Mouse (Mus musculus) adrenal gland (tissue): ENCODE data around the gene Lgalsl.

Experiments
- intact Hi-C: fragments of 180-260 bp; cut with DNase I; formaldehyde crosslinking; loops from one replicate; pipeline ENCODE4 v1.15.1; 2025

The Lgalsl gene

DNA sequence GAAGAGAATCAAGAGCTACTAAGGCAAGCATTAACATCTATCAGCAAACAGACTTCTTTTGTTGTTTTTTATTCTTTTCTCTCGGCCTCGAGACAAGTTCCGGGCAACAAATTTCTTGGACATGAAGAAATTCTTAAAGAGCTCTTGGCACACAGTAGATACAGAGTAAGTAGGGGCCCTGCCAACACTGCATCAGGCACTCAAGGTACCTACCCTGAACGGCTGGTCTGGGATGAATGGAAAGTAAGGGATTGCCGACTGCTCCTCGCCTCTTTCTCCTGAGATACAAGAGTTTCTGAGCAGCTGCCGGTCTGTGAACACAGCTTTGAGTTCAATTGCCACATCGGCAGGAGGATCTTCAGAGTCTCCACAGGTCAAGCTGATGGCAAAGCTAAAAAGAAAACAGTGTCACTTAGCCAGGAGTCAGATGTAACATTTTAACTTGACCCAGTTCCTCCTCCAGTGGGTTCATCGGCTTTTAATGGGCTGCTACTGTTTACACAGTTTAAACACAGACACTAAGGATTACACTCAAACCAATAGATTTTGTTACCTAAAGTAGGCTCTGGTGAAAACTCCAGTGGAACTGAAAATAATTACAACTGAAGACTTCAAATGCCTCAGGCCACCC, 1.7 kb downstream of the Lgalsl start:
- intact Hi-C loops: no loop called here

DNA sequence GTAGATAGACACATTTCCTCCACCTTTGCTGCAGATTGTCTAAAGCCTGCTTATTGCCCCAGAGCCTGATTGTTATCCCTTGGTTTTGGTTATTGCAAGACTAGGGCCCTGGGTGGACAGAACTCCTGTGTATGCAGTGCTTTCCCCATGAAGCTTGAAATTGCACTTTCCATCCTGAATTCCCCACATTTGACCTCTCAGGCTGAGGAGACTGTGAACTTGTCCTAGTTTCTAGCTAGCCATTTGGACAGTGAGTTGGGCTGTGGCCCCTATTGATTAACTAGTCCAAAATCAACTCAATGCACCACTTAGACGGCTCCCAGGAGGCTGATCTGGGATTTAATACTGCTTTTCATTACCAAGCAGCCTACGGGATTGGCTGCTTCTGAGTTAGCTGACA, 6.9 kb downstream of the Lgalsl start:
- intact Hi-C loops: no loop called here

DNA sequence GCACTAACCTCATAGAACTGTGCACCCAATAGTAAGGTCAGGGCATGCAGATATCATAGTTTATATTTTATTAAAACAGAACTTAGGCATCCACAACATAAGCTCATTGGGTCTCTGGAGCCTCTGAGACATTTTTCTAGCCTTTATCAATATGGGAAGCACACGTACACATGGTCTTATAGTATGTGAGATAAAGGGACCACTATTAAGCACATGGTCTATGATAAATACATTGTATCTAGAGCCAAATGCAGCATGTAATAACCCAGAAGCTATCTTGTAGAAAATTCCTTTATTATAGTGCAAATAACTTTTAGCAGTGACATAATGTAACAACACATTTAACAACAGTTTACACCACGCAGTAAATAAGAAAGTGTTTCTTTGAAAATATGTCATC, 7.6 kb downstream of the Lgalsl start:
- intact Hi-C loops: no loop called here

DNA sequence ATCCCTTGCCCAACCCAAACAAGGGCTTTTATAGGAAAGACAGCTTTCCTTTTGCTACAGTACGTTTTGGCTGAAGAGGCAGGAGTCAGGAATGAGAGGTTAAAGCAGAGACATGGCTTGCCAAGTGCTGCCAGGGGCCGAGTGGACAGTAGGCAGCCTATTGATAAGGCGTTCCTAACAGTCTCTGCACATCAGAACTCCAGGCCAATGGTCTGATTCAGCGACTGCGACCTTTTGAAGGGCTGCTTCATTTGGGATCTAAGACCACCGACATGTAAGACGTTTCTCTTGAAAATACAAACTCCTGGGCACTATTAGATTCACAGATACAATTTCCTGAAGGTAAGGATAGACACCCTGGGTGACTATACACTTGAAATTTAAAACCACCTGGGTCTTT, 9.5 kb downstream of the Lgalsl start:
- intact Hi-C loops: no loop called here

DNA sequence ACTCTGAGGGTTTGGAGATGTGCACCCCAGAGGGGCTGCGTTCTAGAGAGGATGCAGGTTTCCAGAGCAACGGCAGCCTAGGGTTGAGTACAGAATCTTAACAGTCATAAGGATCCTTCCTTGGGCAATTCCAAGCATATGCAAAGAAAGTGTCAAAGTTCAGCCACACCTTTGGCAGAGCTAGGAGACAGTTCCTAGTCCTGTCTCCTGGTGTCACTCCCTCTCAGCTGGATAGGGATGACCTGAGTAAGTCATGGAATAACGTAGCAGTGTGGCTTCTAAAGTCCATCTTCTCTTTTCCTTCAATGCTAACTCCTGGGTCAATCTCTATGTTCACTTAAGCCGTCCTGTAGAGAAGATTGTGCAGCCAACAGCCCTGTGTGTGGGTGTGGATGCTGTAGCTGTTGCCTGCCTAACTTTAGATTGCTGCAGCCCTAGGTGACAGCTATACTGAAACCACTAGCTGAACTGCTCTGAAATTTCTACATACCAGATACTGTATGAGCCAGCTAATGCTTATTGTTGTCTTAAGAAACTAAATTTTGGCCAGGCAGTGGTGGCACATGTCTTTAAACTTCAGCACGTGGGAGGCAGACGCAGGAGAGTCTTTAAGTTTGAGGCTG, 16.8 kb downstream of the Lgalsl start:
- intact Hi-C loops: no loop called here

DNA sequence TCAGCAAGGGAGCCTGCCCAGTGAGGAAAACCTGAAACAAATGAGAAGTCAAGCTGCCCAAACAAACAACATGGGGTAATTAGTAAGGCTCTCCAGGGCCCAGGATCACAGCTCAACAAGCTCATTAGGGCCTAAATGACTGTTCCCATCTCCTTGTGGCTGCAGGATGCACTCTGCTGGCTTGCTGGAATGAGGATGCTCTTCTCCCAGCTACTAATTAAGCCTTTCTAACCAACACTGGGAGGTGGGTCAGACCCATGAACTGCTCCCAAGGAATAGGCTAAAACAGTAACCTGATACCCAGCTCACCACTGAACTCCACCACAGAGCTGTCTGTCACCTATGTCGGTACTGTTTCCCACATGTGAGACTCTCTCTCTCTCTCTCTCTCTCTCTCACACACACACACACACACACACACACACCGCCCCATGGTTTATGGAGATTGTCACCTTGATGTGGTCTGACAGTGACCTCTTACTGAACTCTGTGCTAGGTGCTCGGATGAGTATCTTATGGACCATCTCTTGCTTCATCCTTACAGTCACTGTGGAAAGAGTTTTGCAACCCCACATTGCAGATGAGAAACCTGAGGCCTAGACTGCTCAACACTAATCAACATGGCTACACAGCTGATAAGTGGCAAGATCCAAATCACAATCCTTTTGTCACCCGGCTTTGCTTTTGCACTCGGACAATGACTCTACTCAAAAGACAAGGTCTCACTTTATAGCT, 18.5 kb downstream of the Lgalsl start:
- intact Hi-C loops: no loop called here

DNA sequence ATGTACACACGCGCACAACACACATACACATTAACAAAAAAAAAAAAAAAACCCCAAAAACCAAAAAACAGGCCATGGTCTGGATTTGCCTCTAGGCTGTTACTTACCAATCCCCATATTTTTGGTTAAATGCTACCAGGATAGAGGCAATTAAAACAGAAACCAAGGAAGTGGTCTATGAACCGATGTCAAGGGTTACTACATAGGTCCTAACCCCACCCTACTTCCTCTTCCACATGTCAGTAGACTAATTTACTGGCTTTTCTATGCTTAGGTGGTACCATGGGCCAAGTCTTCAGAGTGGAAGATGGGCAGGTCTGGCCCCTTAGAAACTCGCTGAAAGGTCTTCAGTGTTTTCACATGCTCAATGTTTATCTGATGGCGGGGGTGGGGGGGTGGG, 24.2 kb downstream of the Lgalsl start:
- intact Hi-C loops: no loop called here

DNA sequence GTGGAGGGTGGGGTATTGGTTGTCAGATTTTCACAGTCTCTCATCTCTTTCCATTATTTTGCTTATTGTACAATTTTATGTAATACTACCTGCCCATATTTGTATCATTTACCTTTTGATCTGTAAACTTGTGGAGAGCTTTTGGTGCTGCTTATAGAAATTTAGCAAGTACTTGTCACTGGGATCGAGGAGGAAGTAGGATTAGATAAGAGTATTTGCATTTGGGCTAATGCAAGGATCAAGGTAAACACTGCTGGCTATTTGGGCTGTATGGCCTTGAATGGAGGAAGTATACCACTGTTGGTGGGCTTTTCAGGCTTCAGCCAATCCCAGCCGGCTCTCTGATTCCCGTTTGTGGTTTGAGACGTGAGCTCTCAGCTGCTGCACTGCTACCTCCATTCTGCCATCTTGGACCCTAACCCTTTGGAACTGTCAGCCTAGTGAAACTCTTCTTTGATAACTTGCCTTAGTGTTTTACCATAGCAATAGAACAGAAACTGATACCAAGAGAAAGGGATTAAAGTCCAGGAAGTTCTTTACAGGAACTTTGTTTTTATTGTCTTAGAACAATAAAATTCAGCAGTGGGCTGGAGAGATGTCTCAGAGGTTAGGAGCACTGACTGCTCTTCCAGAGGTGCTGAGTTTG, 25.1 kb downstream of the Lgalsl start:
- intact Hi-C loops: no loop called here

DNA sequence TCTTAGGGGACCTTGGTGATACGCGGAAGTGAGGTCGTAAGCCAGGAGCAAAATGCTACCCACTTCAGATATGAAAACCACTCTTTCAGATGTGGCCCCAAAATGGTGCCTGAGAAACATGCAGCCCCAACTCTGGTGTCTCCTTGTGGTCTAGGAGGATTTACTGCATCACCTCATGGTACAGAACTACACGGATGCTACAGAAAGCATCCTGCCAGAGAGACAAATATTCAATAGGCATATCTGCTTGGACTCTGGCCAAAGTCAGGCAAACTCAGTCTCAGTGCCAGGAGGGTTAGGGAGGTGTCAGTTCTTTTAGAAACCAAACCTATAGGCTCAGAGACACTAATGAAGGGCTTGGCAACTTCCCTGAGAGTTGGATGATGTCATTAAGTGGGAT, 26.4 kb downstream of the Lgalsl start:
- intact Hi-C loops: no loop called here

DNA sequence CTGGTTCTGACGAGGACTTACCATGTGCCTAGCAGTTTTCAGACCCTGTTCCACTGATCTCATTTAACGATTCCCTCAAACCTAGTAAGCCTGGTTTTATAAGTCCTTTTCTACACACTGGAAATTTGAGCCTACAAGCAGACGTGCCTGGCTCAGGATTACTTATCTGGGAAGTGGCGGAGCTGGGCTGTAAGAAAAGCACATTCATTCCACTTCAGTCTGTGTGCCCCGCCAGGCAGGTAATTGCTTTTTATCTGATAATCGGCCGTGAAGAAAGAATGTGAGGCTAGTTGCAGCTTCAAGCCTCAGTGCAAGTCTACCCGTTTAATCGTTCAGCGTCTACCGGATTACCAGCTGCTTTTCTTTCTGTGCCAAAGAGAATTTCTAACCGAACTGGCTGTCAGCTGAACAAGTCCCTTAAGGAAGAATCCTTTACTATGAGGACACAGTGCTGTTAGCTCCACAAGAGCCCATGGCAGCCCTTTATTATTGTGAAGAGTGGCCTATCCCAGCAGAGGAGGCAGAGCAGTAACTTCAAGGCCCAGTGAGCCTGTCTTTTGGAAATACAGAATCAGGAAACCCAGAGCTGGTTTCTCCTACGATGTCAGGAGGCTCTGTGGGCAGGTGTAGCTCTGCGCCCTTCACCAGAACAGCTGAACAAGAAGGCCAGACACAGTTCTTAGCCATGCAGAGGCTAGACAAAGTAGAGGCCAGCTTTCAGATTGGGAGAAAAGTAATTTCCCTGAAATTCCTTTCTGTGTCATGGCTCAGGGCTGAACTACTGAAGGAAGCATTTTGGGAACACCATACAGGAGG, 30.4 kb downstream of the Lgalsl start:
- intact Hi-C loops: no loop called here

DNA sequence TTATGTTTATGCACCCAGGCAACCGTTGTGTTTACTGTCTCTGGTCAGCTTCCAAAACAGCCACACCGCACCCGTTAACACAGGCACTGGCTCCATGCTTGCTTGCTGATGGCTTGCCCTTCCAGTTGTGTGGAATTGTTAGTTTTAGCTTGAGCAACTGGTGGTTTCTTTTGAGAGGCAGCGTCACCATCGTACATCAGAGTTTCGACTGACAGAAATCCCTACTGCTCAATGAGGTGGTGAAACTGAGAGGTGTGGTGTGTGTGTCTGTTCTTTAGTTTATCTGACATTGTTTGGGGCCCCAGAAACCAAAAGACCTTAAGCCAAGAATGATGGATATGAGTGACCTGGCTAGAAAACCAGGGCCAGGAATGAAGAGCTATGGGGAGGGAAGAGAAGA, 33.0 kb downstream of the Lgalsl start:
- intact Hi-C loops: no loop called here

DNA sequence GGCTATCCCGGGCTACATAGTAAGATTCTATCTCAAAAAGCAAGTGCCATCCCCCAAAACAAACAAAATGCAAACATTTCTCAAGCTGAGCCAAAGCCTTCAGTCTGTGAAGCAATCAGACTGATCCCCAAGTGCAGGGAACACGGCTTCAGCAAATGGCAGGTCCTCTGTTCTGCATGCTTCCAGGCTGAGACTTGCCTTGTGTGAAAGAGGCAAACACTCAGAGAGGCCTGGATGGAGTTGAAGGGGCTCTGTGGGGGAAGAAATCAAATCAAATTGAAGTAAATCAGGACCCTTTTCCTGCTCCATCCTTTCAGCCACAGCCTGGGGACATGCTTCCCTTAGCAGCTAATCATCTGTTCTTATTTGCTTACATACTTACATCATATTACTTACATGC, 35.4 kb downstream of the Lgalsl start:
- intact Hi-C loops: no loop called here

DNA sequence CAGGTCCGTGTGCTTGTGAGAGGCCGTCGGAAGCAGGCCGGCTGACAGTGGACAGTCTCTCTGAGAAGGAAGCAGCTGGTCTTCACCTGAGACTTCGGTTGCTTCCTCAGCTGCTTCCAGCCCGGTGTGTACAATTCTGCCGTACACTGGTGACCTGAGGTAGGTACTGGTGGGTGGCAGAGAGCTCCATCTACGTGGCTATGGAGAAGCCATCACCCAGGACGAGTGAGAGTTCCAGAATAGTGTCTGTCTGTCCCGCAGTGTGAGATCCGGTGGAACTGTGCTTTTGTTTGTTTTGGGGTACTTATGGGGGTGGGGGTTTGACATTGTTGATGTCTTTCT, 36.0 kb downstream of the Lgalsl start:
- intact Hi-C loops: loop anchor here (1.0 kb wide), 2 partner anchors 116 to 383 kb away; no protein-coding TSS in a partner anchor

DNA sequence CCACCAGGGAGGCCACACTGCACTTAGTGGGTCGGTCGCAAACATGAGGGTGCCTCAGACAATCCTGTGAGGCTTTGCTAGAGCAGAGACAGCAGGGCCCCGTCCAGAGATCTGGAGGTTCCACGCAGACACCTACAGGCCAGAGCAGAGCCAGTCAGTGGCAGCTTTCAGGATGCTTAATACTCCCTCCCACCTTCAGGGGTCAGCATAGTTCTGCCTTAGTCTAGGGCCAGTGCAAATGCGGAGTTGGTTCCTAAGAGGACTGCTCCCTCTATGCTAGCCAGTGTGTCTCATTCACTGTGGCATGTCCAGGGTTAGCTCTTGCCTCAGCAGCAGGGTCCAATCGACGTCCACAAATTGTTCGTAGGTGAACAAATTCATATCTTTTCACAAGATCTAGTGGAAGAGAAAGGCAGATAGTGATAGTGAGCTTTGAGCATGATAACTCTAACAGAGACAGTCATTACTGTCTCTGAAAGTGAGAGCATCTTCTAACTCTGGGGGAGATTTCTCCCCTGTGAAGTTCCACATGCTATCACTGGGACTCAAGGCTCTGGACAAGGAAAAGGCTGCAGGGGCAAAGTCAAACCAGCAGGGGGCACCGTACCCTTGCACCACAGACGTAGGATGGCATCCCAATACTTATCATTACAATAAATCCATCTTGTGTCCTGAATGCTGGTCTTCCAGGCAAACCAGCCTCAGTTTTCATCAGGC, 36.5 kb downstream of the Lgalsl start:
- intact Hi-C loops: loop anchor here (1.0 kb wide), 2 partner anchors 117 to 384 kb away; no protein-coding TSS in a partner anchor

DNA sequence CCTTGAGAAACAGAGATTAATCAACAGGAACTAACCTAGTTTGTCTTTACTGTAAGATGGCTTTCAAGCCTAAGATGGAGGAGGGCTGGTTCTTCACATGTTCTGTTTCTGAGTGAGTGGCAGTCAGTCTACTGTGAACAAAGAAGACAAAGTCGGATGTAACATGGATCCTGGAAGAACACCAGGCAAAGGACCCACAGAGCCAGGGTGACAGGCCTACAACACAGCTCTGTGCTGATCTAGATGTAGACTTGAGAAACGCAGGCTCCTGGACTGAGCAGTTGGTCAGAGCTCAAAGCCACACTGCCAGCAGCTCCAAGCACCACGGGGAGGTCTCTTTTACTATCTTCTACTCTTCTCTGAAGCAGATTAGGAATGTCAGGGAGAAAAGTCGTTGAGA, 37.2 kb downstream of the Lgalsl start:
- intact Hi-C loops: loop anchor here (1.0 kb wide), 2 partner anchors 118 to 385 kb away; no protein-coding TSS in a partner anchor

DNA sequence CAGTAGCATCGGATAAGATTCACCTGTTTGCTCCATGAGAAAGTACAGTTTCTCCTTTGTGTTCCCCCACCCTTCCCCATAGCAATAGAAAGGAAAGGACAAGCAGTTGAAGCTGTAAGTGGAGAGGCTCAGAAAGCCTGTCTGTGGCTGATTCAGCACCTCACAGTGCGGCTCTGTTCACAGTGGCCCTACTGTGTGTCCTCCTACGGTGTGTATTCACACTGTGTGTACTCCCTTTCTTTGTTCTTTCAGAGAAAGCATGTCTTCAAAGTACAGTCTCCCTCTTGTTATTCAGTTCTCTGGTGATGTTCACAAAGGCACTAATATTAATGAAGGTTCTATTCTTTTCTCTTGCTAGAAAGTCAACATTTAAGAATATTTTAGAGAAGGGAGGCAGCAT, 38.2 kb downstream of the Lgalsl start:
- intact Hi-C loops: no loop called here

DNA sequence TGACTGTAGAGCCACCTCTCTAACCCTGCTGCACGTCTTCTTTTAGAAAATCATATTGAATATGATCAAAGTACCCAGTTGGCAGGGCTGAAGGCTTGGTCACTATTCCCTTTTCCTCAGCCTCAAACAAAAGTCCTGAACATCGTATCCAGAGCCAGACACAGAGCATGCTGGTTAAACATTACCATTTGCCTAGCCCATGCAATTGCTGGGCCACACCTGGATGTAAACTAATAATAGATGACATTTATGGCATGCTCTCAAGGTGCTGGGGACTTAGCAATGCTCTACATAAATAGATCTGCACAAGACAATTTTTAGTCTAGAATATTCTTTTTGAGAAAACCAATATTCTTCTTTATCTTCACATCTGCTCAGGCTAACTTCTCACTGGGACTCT, 39.5 kb downstream of the Lgalsl start:
- intact Hi-C loops: no loop called here

DNA sequence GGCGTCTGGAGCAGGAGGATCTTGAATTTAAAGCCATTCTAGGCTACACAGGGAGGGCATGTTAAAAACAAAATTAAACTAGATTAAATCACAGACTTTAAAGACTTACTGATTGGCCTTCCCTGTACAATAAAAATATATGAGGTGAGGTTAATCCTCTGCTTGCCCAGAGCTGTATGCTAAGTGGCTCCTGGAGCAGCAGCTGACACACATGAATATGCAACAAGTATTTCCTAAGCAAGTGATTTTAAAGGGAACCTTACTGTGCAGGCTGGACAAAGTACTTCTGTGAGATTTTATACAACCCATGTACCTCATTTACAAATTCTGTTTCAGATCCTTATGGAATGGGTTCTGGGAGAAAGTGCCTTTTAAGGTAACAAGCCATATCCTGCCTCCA, 41.8 kb downstream of the Lgalsl start:
- intact Hi-C loops: no loop called here

DNA sequence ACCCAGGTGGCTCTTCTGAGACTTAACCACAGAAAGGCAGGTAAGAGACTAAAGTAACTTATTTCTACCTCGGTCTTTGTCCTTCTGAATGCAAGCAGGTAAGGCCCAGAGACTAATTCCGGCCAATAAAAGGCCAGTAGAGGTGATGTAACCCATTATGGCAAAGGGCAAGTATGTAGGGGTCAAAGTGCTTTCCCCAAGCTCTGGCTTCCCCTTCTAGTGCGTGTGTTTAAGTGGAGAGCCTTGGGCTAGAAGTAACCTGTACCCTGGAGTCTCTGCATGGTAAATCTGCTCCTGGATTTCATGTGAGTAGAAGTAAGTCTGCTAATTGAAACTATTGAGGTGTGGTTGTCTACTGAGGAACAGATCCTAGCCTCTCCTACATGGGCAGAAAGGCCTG, 42.8 kb downstream of the Lgalsl start:
- intact Hi-C loops: no loop called here

DNA sequence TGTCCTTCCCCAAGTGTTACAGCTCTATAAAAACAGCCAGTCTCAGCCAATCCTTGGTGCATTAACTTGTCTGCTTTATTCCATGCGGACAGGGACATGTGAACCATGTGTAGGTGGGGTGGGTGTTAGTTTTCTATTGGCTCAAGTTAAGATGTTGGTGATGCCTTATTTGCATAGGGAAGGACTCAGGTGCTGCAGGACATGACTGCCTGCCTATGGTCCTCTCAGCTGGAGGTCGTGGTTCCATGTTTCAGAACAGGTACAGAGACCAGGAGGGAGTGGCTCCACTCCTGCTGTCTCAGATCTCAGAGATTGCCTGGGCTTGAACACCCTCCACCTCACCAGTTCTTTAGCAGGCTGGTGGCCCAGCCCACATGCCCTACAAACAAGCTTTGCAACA, 44.7 kb downstream of the Lgalsl start:
- intact Hi-C loops: no loop called here

DNA sequence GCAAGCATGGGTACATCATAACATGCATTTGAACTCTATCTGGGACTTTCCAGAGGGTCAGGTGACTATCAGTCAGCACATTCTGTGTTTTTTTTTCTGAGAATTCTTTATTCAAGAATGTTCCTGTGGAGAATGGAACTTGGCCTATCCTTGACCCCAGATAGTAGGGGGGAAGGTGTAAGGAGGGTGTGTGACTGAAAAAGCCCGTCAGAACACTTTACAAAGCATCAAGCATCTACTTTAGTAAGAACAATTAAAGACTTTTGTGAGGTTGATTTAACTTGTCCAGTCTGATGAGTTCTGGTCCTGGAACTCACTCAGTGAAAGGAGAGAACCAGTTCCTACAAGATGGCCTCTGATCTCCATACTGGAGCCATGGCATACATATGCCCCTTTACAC, 45.7 kb downstream of the Lgalsl start:
- intact Hi-C loops: no loop called here
